Mouse (Mus musculus): ENCODE results near the gene Eif4enif1.
"Not testable (repeated sequence)": the region's sequence is repeated elsewhere in the genome, so short reads cannot be mapped to it uniquely, and the experiment has no call there.

Eif4enif1 gene

GRCm38 (mm10) chr11:3181971-3182370, 20.2 kb upstream of the Eif4enif1 start:
- not testable (repeated sequence) for DNase-seq

GRCm38 (mm10) chr11:3182707-3183106, 19.5 kb upstream of the Eif4enif1 start:
- peak in 1 of 2 experiments; percentile 19 for DNase-seq

DNA sequence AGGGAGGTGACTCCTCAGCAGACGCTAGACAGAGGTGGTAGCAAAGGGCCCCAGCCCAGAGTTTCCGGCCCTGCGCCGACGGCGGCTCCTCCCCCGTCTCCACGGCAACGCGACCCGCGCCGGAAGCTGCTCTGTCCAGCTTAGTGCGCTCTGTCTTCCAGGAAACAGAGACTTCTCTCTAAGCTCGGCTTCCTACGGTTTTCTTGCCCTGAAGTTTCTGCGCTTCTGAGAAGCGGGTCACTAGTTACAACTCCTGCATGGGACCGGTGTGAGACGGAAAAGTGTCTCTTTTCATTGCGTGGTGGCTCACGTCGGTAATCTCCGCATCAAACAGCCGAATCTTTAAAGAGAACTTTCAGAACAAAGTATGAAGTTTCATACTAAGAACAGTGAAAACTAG, 8.8 kb upstream of the Eif4enif1 start, which contains the start of gene Sfi1:
TSS of gene Sfi1 (minus strand) at position 101 of the 400 bp plus-strand sequence.
- DNase-seq = no peak

DNA sequence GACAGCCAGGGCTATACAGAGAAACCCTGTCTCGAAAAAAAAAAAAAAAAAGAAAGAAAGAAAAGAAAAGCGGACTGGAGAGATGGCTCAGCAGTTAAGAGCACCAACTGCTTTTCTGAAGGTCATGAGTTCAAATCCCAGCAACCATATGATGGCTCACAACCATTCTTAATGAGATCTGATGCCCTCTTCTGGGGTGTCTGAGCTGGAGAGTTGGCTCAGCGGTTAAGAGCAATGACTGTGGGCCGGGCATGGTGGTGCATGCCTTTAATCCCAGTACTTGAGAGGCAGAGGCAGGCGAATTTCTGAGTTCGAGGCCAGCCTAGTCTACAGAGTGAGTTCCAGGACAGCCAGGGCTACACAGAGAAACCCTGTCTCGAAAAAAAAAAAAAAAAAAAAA, 1.6 kb upstream of the Eif4enif1 start:
- DNase-seq = not testable (repeated sequence)

DNA sequence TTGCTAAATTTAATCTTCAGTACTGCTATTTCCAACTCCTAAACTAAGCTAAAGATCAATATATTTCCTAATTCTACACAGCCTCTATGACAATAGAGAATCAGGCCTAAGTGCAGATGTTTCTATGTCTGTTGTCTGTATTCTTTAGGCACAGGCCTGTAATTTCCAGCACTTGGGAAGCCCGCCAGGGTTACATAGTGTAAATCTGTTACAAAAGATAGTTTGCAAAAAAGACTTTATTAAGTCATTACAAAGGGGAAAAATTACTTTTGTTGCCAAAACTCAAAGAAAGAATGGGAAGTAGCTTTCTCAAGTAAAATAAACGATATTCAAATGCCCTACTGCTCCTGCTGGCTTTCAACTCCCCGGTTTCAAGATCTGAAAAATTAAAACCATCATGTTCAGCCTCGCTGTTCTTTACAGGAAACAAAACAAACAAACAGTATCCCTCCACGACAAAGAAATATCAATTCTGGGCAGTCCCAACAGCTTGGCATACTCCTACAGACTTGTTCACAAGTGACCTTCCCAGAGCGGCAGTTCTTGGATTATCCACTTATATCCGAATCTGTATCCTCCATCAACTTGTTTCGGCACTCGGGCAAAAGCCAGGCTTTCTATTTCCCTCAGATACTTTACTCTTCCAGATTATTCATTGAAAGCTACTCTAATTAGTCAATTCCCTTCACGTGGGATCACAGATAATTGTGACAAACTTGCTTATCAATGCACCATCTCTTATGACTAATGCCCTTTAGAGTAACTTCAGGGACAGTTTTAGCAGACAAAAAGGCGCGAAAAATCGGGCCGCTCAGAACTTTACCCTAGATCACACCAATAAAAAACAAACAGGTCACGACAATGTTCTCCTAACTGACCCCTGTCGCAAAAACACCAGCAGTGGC, 614 bp upstream of the Eif4enif1 start:
- no peak for DNase-seq

DNA sequence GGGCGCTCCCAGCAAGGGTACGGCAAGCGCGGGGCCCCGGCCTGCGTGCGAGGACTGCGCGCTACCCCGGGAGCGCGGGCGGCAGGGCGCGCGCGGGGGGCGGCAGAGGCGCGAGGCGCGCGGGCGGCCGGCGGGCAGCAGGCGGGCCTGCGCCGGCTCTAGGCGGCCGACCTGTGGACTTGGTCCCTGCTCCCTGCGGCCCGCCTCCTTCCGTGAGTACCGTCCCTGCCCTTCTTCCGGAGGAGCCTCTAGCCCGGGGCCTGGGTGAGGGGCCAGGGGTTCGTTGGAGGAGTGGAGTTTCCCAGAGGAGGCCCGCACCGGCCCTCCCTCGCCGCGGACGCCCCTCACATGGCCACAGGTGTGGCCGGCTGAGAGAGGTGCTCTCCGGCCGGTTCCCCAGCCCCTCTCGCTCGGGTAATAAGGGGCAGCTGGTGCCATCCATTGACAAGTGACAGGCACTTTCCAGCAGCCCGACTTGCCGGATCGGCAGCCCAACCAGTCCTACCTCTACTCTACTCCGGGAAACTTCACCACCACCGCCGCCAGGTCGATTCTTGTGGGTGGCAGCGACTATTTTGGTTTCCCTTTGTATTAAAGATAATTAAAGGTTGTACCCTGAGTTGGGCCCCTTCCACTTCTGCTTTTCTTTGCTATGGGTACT, 719 bp downstream of the Eif4enif1 start:
- DNase-seq = peak; percentile 84

DNA sequence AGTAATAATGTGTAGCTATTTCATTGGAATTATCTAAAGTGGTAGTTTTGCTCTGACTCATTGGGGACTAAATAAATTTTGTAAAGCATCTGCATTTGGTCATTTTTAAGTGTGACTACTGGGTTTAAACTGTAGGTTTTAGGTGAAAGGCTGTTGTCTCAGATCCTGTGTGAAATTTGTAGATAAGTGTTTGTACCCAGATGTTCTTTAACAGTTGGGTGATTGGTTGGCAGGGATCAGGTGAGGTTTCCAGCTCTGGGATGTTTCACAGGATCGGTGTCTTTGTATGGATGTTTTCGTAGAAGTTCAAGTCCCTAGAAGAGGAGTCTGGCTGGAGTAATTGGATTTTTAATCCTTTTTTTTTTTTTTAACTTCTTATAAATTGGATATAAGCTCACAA, 1.6 kb downstream of the Eif4enif1 start:
- DNase-seq = no peak

- DNase-seq = no peak
Observed at GRCm38 (mm10) chr11:3205207-3205606, 3.0 kb downstream of the Eif4enif1 start.

GRCm38 (mm10) chr11:3206783-3207182, 4.6 kb downstream of the Eif4enif1 start:
- no peak for DNase-seq

- DNase-seq = no peak
Observed at GRCm38 (mm10) chr11:3212526-3212925, 10.3 kb downstream of the Eif4enif1 start.

DNA sequence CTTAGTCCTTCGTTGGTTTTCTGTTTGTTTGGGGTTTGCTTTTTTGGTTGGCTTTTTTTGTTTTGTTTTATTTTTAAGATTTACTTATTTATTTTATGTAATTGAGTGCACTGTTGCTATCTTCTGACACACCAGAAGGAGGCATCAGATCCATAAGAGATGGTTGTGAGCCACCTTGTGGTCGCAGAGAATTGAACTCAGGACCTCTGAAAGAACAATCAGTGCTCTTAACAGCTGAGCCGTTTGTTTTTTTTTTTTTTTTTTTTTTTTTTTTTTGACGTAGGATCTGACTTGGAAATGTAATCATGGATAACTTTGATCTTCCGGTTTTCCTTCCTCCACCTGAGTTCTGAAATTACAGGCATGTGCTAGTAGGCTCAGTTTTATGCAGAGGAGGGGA, 20.9 kb downstream of the Eif4enif1 start:
- no peak for DNase-seq

- no peak for DNase-seq
Observed at GRCm38 (mm10) chr11:3227113-3227512, 24.9 kb downstream of the Eif4enif1 start.

DNA sequence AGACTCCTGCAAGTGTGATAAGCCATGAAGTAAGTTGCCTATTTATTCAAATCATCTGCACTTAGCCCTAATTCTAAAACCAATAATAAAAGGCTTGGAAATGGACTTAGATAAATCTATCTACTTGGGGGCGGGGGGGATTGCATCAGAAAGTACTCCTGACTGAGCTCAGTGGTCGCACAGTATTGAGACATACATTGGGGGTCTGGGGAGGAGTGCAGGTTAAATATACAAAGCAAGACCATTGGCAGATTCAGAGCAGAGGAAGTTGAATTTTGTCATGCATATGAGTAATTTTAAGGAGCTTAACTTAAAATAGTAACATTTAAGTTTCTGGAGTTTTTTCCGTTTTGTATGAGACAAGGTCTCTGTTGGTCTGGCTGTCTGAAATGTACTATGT, 30.1 kb downstream of the Eif4enif1 start:
- DNase-seq = no peak

- no peak for DNase-seq
Observed at GRCm38 (mm10) chr11:3233704-3234103, 31.5 kb downstream of the Eif4enif1 start.

- DNase-seq = no peak
Observed at GRCm38 (mm10) chr11:3235277-3235676, 33.1 kb downstream of the Eif4enif1 start.

- no peak for DNase-seq
Observed at GRCm38 (mm10) chr11:3242395-3242794, 40.2 kb downstream of the Eif4enif1 start.

DNA sequence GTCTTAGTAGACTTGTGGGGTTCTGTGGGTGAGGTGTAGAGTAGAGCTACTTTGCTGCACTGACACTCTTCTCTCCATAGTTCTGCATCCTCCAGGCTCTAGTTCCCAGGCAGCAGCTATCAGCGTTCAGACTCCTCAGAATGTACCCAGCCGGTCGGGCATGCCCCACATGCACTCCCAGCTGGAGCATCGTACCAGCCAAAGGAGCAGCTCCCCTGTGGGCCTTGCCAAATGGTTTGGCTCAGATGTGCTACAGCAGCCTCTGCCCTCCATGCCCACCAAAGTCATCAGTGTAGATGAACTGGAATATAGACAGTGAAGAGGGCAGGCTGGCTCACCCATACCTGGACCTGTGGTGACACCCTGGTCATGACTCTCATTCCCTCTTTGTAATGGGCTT, 41.6 kb downstream of the Eif4enif1 start:
- no peak for DNase-seq

GRCm38 (mm10) chr11:3247387-3247786, 45.2 kb downstream of the Eif4enif1 start:
- DNase-seq = no peak

DNA sequence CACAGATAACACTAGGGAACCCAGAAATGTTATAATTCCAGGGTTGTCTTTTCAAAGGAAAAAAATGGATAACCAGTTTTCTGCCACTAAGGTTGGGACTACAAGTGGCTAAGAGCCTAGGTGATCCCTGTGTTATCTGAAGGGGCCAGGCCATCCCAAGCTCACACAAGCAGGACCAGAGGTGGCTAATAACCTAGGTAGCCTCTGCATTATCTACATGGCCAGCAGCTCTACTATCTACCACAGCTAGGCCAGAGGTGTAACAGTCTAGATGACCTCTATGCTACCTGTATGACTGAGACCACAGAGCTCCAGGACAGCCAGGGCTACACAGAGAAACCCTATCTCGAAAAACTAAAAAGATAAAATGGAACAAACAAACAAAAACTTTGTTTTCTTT, 57.3 kb downstream of the Eif4enif1 start:
- DNase-seq = no peak

DNA sequence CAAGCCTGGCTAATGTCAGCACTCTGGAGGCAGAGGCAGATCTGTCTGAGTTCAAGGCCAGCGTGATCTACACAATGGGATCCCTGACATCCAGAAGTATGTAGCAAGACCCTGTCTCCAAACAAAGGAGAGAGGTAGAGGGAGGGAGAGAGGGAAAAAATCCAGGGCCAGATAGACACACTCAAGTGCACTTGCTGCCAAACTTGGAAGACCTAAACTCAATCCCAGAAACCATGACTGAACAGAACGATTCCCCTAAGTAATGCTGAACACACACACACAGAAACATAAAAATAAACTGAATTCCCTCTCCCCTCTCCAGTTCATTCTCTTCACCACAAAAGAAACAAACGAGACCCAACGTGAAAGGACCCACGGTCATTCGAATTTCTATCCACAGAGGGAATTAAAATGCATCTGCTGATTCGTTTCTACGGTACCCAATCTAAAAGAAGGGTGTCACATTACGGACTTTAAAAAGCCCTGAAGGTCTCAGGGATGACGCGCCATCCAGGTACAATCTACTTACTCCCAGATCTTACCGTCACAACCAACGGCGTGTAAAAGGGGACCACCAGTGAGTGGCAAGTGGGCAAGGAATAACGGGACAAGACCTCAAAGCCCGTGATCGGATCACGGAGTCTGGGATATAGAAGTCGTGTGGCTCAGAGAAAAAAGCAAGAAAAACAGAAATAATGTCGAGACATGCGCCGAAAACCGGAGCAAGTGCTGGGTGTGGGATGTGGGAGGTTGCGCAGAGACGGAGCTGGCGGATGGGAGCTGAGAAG, 63.3 kb downstream of the Eif4enif1 start:
- no peak for DNase-seq

GRCm38 (mm10) chr11:3266079-3266685, 64.0 kb downstream of the Eif4enif1 start, which contains the start of gene Drg1:
Gene Drg1 (minus strand): TSS chr11:3266415.
- peak; percentile 91 to 92 for DNase-seq

DNA sequence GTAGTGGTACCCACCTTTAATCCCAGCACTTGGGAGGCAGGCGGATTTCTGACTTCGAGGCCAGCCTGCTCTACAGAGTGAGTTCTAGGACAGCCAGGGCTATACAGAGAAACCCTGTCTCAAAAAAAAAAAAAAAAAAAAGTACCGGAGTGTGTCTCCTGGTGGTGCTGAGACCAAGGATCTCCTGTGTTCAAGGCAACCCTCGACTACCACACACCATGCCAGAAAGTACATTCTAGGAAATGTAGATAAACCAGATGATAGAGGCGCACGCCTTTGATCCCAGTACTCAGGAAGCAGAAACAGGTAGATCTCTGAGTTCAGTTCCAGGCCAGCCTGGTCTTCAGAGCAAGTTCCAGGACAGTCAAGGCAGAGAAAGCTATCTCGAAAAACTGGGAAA, 64.9 kb downstream of the Eif4enif1 start:
- peak; percentile 6 to 10 for DNase-seq

GRCm38 (mm10) chr11:3269241-3269640, 67.0 kb downstream of the Eif4enif1 start:
- no peak for DNase-seq

Measured in B cell, adult 2 months (primary cell).